Mouse (Mus musculus) layer of hippocampus, postnatal 25 days (tissue): Measurements from ENCODE around the gene Brd7. TPM values are rescaled to one million over a fixed set of nuclear protein-coding genes. Genes with fewer than 3 reads are reported as not detected.

ENCODE experiments used
- DNase-seq, 2 experiments: peaks; one replicate each; pipeline ENCODE4 v3.0.0; 2022; ENCODE audit warnings: mixed read lengths in 2 of 2, low spot score in 1 of 2; ENCODE audit errors: extremely low spot score in 1 of 2
- total RNA-seq, 2 experiments: library from RNA; stranded (reverse); gene quantifications; 2 replicates each; pipeline ENCODE4 v1.2.3; 2021

Brd7 gene
- total RNA-seq, 2 experiments from 2014 or later, result 53.3 to 55.2 TPM

DNA sequence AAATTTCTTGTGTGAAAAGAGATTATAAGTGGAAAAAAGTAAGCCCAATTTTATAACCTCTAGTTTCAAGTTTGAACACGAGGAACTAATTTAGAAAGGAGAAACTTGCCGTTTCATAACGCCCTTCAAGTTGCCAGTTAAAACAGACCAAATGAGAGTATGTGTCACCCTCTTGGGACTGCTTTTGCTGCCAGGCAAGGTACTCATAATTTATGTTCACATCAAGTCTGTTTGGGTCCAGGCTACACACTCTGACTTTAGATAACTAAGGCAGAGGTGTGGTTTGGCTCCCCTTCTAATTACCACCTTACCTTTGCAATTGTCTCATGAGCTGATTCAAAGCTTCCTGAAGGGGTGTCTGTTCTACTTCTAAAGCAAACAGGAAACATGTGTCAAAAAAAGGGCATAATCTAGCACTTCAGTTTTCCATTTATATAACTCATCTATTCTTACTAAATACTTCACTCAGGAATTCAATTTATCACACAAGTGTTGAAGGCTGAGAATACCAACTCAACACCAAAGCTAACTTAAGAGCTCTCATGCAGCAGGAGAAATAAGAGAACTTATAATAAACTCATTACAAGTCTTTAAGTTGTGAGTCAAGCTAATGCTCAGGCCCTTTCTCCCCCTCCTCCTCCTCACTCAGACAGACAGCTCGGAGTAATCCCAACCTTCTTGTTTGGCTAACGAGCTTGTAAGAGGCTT, 4.6 kb downstream of the Brd7 start:
- DNase-seq, result no peak

DNA sequence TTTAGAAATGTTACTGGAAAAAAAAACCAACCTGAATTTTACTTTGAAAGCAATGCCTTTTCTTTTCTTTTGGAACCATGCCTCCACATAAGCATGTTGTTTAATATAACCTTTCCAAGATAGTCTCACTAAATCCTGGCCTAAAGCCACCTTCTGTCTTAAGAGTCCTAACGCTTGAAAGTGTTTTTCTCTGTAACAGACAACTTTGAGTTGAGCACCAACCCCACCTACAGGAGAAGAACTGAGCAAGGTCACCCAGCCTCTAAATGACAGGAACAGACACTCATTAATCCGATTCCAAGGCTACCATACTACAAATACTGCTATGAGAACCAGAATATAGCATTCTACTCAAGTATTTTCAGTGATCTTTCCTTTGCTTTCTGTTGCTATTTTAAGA, 12.9 kb downstream of the Brd7 start:
- no peak for DNase-seq

DNA sequence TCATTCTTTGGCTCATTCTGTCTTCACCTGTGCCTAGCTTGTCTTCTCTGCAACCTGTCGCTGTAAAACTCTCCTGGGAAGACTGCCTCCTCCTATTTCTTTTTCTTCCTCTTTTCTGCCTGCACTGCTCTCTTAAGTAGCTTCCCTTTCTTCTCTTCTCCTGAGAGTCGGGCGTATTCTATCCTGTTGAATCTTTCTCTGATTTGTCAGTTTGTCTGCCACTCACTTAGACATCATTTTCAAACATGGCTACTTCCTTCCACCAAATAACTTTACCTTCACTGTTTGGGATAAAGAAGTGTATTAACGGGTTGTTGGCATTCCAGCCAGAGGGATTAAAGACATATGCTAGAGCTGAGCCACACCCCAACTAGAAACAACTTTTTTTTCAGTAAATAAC, 20.0 kb downstream of the Brd7 start:
- DNase-seq, result no peak

DNA sequence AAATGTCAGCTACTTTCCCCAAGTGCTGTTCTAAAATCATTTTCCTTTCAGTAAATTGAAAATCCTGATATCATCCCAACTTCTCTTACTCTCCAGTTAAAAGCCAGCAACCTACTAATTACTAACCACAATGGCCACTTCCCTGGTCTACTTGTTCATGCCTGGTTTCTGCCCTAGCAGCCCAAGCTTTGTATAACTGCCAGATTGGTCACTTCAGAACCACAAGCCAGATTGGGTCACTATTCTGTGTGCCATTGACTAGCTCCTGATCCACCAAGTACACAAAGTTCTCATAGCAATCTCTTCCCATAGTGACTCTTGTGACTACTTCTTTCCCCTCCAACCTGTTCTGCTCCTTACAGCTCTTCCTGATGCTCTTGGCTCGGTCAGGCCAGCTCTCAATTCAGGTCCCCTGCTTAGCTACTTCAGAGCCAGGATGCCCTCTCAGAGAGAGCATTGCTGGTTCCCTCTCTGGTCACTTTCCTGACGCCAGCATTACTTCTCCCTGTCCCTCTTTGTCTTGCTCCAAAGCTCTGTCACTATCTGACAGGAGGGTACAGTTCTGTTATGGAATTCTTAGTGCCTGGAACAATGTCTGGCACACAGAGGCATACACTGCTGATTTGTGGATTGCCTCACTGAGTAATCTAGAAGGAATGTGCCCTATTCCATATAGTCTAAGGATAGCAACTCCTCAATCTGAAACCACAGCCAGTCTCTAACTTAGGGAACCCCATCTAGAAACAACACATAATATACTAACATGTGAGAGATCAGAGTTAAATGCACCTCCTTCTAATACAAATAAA, 21.9 kb downstream of the Brd7 start:
- DNase-seq, result no peak

DNA sequence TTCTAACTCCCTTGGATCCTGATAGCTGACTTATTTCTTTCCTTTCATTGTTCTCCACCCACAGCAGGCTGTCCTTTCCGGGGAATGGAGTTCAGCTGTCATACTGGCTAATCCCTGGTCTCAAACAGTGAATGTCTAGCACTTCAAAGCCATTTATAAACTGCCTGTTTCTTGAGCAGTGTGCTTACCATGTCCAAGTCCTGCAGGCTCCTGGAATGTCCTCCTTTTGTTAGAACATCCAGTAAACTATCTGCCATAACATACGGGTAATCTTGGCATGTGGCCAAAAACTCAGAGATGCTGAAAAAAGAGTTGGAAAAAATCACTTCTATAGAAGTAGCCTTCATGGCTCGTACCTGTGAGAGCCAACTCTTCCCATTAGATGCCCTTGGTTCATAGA, 22.8 kb downstream of the Brd7 start:
- DNase-seq, result no peak

DNA sequence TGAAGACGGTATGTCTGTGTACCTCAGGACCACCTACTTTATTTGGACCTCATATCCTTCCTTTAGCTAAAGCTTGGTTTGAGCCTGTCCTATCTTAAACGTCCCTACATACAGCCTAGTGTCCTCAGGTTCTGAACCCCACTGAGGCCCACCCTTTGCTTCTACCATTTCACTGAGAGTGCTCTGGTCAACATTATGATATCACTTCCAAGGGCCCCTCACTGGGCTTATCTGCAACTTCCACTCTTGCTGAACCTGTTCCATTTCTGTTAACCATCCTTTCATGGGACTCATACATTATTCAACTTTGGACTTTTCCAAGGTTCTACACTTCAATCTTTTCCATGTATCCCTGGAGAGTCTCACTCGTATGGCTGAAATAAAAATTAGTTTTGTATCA, 27.0 kb downstream of the Brd7 start:
- DNase-seq, result no peak

DNA sequence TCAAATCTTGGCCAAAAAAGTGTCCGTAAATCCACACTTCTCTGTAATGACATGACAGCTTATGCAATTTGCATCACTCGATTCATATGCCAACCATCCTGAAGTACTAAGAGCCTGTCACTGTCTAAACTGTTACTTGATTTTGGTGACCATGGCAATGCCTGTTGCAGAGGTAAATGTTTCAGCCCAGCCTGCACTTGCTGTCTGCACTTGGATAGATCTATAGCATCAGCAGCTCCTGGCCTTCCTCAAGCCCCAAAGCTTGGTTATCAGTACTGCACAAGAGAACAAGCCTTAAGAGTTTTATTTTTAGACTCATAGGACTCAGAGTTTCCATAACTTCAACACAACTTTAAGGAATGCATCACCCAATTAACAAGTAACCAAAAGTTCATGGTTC, 27.6 kb downstream of the Brd7 start:
- no peak for DNase-seq

DNA sequence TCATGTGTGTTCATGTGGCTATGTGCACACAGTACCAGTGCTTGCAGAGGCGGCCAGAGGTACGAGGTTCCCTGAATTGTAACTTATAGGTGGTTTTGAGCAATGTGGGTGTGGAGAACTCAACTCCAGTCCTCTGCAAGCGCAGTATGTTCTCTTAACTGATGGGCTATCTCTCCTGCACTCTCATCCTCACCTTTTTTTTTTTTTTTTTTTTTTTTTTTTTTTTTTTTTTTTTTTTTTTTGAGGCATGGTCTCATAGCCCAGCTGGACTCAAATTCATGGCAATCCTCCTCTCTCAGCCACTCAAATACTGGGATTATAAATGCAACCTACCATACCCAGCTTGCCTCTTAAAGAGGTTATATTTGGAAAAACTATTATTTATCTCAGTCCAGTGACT, 31.2 kb downstream of the Brd7 start:
- no peak for DNase-seq

DNA sequence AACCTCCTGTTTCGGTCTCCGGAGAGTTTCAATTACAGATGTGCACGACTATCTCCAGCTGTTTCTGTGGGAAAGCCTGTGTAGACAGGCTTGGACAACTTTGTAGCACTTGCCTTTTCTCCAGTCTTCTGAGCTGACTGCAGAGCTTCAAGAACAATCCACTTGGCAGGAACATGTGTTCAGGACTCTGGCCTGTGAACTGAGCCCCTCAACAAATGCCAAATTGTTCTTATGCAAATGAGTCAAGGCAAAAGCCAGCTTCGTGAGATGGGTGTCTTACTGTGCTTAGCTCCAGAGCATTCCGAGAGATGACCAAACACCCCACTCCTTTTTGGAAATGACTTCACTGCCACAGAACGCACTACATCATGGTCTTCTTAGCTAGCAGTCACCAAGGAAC, 33.3 kb downstream of the Brd7 start:
- DNase-seq, result no peak

DNA sequence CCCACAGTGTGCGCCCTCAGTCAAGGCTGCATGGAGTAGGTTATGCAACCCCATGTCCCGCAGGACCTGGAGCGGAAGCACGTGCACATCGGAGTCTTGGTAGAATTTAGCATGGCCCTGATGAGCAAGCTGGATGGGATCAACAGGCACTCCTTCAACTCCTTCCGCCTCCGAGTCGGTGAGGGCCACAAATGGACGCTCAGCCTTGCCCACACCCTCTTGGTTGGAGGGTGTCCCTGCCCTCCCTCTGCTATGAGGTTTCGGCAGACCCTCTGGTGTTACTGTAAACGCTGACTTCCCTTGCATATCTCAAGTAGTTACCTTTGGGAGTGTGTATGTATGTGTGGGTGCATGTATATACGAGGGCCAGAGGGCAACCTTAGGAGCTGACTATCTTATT, 35.7 kb downstream of the Brd7 start:
- no peak for DNase-seq

DNA sequence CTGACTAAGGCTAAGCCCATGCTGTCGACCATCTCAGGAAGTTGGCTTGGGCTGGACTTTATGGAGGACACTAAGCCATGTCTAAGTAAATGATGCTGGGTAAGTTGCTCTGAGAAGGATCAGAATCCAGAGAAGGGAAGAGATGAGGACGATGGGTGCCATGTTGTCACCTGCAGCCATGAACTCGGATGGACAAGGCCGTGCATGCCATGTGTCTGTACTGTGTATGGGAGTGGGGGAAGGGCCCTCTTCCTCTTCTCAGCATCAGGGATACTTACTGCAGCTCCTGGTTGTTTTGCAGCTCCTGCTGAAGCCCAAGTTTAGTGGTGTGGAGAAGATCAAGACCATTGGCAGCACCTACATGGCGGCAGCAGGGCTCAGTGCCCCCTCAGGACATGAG, 36.2 kb downstream of the Brd7 start:
- no peak for DNase-seq

DNA sequence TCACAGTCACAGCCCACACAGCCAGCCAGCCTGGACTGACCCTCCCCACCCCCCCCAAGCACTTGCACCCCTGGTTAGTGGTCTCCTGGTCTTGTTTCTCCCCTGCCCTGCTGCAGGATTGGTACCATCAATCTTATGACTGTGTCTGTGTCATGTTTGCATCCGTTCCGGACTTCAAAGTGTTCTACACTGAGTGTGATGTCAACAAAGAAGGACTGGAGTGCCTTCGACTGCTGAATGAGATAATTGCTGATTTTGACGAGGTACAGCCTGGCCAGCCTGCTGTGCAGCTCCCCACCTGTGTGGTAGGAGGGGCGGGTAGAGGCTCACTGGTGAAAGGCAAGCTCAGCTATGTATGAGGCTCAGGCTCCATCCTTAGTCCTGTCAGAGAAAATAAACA, 36.7 kb downstream of the Brd7 start:
- no peak for DNase-seq

DNA sequence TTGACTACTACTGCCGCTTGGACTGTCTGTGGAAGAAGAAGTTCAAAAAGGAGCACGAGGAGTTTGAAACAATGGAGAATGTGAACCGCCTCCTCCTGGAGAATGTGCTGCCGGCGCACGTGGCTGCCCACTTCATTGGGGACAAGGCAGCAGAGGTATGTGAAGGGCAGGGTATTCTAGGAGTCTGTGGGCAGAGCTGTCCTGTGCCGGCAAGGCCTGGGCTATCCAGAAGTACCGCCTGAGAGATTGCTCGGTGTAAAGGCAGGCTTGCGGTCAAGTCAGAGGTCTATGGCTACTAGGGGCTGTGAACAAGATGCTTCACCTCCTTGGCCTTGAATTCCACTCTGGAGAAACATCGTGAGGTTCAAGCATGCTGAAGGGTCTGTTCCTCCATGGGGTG, 37.2 kb downstream of the Brd7 start:
- DNase-seq, result no peak

DNA sequence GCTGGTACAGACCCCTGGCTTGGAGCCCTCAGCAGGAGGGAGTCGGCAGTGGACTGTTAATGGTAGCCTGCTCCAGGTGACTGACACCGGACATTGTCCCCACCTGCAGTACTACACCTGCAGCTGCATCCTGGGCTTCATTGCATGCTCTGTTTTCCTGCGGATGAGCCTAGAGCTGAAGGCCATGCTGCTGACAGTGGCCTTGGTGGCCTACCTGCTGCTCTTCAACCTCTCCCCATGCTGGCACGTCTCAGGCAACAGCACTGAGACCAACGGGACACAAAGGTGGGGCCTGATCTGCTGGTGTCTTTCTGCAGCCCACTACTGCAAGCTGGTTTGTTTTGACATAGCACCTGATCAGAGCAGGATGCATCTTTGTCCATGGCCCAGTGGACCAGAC, 38.5 kb downstream of the Brd7 start:
- no peak for DNase-seq

DNA sequence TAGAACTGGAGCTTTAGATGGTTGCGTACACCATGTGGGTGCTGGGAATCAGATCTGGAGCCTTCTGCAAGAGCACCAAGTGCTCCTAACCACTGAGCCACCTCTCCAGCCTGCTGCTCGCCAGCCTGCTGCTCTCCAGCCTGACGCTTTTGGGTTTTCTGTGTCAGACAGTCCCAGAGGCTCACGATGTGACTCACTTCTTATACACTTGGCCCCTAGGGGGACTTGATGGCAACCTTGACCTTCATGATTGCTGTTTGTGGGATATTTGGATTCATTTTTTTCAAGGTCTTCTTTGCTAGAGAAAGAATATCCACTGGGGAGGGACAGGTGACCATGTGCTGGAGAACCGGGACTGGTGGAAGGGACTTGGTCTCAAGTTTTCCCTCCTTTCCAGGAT, 40.6 kb downstream of the Brd7 start:
- DNase-seq, result no peak

DNA sequence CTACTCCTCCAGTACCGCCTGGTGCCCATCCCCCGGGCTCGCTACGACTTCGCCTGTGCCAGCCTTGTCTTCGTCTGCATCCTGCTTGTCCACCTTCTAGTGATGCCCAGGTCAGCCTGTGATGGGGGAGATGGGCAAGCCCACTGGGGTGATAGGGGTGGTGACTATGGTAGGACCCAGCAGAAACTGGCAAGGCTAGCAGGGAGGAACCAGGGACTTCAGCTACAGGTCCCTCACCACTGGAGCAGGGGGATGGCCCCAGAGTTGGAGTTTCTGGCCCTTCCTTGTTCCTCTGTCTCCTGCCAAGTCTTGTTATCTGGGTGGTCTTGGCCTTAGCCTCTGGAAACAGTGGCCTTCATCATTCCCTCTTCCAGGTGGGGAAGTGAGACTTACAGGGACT, 41.9 kb downstream of the Brd7 start:
- DNase-seq, result no peak

DNA sequence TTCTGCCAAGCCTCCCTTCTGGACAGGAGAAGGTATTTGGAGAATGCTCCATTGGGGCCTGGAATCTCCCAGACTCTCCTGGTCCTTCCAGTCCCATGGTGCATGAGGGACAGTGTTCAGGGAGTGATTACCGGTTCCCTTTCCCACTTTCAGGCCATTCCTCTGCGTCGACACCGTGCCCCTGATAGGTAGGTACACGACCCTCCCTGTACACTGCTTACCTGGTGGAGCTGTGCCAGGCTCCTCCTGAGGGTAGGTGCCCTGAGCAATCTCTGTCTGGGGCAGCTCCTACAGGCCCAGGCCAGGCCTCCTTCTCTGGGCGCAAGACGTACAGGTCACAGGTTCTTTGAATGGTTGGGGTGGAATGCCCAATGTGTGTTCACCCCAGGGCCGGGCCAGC, 43.8 kb downstream of the Brd7 start:
- DNase-seq, result no peak

DNA sequence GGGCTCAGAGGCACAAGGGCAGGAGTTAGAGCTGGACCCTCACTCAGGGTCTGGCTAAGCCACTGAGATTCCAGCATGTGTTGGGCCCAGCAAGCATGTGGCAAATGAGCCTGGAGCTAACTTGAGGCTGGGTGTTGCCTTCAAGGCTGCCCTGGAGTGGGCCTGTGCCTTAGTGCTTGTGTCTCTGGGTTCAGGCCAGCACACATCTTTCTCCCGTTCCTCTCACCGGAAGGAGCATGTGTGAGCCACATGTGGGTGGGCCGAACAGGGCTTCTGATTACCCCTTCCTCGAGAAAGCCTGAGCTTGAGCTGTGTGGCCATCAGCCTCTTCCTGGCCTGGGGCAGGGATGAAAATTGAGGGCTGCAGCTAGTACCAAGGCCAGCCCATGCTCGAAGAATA, 44.7 kb downstream of the Brd7 start:
- no peak for DNase-seq

DNA sequence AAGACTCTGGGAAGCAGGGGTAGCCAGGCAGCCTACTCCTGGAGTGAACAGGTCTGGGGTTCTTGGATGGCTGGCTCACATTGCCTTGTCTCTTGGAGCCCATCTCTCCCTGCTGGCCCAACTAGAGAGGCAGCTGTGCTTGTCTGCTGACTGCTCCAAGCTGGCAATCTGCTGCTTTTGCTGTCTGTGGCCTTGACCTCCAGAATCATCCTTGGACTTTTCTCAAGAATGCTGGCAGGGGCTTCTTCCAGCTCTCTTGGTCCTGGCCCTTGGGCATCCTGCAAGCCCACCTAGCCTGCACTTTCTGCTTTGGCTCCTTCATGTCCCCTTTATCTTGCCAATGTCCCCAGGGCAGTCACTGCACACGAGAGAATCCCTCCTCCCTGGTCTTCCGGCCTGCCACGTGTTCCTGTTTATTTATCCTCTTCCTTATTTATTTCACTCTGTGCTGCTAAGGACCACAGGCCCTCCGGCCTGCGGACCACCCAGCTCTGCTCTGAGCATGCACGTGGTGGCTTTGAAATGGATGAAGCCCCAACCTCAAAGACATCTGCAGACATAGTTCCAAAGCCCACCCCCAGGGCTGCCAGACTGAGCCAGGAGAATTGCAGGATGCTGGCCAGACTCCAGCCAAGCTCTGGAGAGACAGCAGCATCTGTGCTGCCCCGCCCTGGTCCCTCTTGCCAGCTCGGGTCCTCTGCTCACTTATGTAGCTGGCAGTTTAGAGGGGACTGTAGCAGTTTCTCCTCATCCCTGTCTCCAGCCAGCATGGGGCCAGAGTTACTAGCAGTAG, 45.7 kb downstream of the Brd7 start:
- DNase-seq, result no peak

DNA sequence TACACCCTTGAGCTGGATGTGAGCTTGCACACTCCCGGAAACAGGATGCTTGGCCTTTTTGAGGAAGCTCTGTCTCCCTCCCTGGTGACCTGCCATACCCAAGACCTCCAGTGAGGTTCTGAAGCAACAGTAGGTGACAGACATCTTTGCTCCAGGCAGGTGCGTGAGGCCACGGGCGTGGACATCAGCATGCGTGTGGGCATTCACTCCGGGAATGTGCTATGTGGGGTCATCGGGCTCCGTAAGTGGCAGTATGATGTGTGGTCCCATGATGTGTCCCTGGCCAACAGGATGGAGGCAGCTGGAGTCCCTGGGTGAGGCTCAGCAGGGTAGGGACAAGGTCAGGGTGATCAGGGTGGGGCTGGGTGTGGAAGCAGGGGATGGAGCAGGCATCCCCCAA, 46.7 kb downstream of the Brd7 start:
- no peak for DNase-seq

DNA sequence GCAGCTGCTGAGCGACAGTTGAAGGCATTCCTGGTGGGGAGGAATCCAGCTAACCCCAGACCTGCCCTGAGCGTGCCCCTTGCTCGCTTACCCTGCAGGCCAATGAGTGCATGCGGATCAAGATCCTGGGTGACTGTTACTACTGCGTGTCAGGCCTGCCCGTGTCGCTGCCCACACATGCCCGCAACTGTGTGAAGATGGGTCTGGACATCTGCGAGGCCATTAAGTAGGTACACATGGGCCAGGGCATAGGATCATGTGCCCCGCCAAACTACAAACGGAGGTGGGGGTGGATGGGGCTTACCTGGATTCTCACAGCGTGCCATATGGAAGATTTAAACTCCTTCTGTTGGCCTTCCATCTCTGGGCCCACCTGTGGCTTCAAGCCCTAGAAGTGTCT, 48.0 kb downstream of the Brd7 start:
- DNase-seq, result no peak
